ENCODE assay signal across 28 mouse cellular contexts in genomic region chr7:70408814-70409213, GRCm38 (mm10). TPM values are rescaled to one million over a fixed set of nuclear protein-coding genes. Genes with fewer than 3 reads are reported as not detected.
DNase-seq lines count a peak whose midpoint lies in the region; ATAC-seq and TF ChIP-seq lines count a peak whose summit lies in the region.
"Had no signal": no experiment of that assay in that cellular context is flagged by ENCODE, and none has a peak within 500 bp of the region (broad histone marks: within the 10 kb centered on the region; RNA-seq: fewer than 3 reads in every experiment).

No protein-coding gene starts in this region.

- no peak for ATAC-seq in liver, embryonic 11.5 days (replicated peaks; ENCODE audit: low FRiP score)
- no peak for ATAC-seq in liver, embryonic 12.5 days
- ATAC-seq: activated CD4-positive, CD25-positive, alpha-beta regulatory T cell, adult 4 months; forebrain, embryonic 14.5 days; forebrain, embryonic 16.5 days; Patski had no signal

- no peaks in the 10 kb centered on the region for H3K79me2 ChIP-seq in myocyte (ENCODE audit: control insufficient read depth, insufficient read depth)

- no peak overlapping the region for H3ac ChIP-seq in myocyte (ENCODE audit: control insufficient read depth, insufficient read length)

- H3K4me3 ChIP-seq in heart, embryonic 10.5 days, result no peak overlapping the region
- H3K4me3 ChIP-seq in liver, embryonic 11.5 days (ENCODE audit: low read depth, low read length), result no peak overlapping the region
- no peak overlapping the region for H3K4me3 ChIP-seq in liver, embryonic 12.5 days
- no peak overlapping the region for H3K4me3 ChIP-seq in myocyte
- H3K4me3 ChIP-seq: embryonic facial prominence, embryonic 13.5 days; embryonic facial prominence, embryonic 15.5 days; erythroblast, embryonic 14.5 days; forebrain, embryonic 10.5 days; forebrain, embryonic 12.5 days had no signal

- WGBS in heart, embryonic 10.5 days, result 57% methylated on average over 3 of the region's 3 CpGs
- WGBS in liver, embryonic 11.5 days, result 60% methylated on average over 3 of the region's 3 CpGs
- 46% methylated on average over 3 of the region's 3 CpGs for WGBS in liver, embryonic 12.5 days (ENCODE audit: insufficient replicate concordance)

- no peak overlapping the region for H3K4me2 ChIP-seq in liver, embryonic 11.5 days
- H3K4me2 ChIP-seq in liver, embryonic 12.5 days, result no peak overlapping the region
- no peak overlapping the region for H3K4me2 ChIP-seq in myocyte (ENCODE audit: low read depth)
- H3K4me2 ChIP-seq: embryonic facial prominence, embryonic 13.5 days; embryonic facial prominence, embryonic 15.5 days; forebrain, embryonic 12.5 days had no signal

- no peaks in the 10 kb centered on the region for H3K9me3 ChIP-seq in heart, embryonic 10.5 days
- H3K9me3 ChIP-seq in liver, embryonic 11.5 days (ENCODE audit: control insufficient read depth, low read length), result no peaks in the 10 kb centered on the region
- no peaks in the 10 kb centered on the region for H3K9me3 ChIP-seq in liver, embryonic 12.5 days (replicated peaks)
- H3K9me3 ChIP-seq: embryonic facial prominence, embryonic 13.5 days; embryonic facial prominence, embryonic 15.5 days; forebrain, embryonic 10.5 days; forebrain, embryonic 12.5 days had no signal

- peaks cover 22% of the 10 kb centered on the region for H3K4me1 ChIP-seq in heart, embryonic 10.5 days
- no peaks in the 10 kb centered on the region for H3K4me1 ChIP-seq in liver, embryonic 11.5 days (replicated peaks; ENCODE audit: control insufficient read depth, insufficient read depth, low read length)
- no peaks in the 10 kb centered on the region for H3K4me1 ChIP-seq in liver, embryonic 12.5 days
- H3K4me1 ChIP-seq: embryonic facial prominence, embryonic 13.5 days; embryonic facial prominence, embryonic 15.5 days; forebrain, embryonic 10.5 days; forebrain, embryonic 12.5 days had no signal

- no peak for TF ChIP-seq POLR2A in myocyte (IDR thresholded peaks at IDR 0.05; ENCODE audit: insufficient read length, low read depth)

- no peak overlapping the region for H3K9ac ChIP-seq in liver, embryonic 11.5 days (ENCODE audit: low read depth, low read length)
- no peak overlapping the region for H3K9ac ChIP-seq in liver, embryonic 12.5 days
- H3K9ac ChIP-seq: embryonic facial prominence, embryonic 13.5 days; embryonic facial prominence, embryonic 15.5 days; forebrain, embryonic 12.5 days had no signal

- H3K27me3 ChIP-seq in heart, embryonic 10.5 days (ENCODE audit: insufficient read depth, poor library complexity, severe bottlenecking), result peaks cover 6% of the 10 kb centered on the region; the same call in 1 of the 2 replicates
- H3K27me3 ChIP-seq in liver, embryonic 11.5 days (replicated peaks; ENCODE audit: control insufficient read depth, insufficient read depth, low read length), result no peaks in the 10 kb centered on the region
- H3K27me3 ChIP-seq in liver, embryonic 12.5 days (replicated peaks), result no peaks in the 10 kb centered on the region
- H3K27me3 ChIP-seq in myocyte (ENCODE audit: control insufficient read depth, insufficient read depth, insufficient read length), result no peaks in the 10 kb centered on the region
- H3K27me3 ChIP-seq: forebrain, embryonic 12.5 days; Patski had no signal

- no peak overlapping the region for H3K27ac ChIP-seq in heart, embryonic 10.5 days
- no peak overlapping the region for H3K27ac ChIP-seq in liver, embryonic 11.5 days (ENCODE audit: low read depth, low read length)
- H3K27ac ChIP-seq in liver, embryonic 12.5 days, result no peak overlapping the region
- H3K27ac ChIP-seq: embryonic facial prominence, embryonic 13.5 days; embryonic facial prominence, embryonic 15.5 days; forebrain, embryonic 10.5 days; forebrain, embryonic 12.5 days had no signal

- H3K36me3 ChIP-seq in heart, embryonic 10.5 days, result no peaks in the 10 kb centered on the region
- peaks cover 2% of the 10 kb centered on the region; the same call in 1 of the 2 replicates for H3K36me3 ChIP-seq in liver, embryonic 11.5 days (ENCODE audit: control insufficient read depth, insufficient read depth, low read length)
- 0 out of 2 replicates have a peak, but pooled peaks cover 8% of the 10 kb centered on the region for H3K36me3 ChIP-seq in liver, embryonic 12.5 days
- H3K36me3 ChIP-seq in myocyte (ENCODE audit: control insufficient read depth, insufficient read depth), result no peaks in the 10 kb centered on the region
- H3K36me3 ChIP-seq: embryonic facial prominence, embryonic 13.5 days; embryonic facial prominence, embryonic 15.5 days; G1E had no signal

- DNase-seq in heart, adult 11 months, result peak; percentile 85
- no peak for DNase-seq in heart, embryonic 10.5 days (ENCODE audit: low spot score)
- peak; percentile 14 for DNase-seq in liver, embryonic 11.5 days (ENCODE audit: low spot score)
- peak; percentile 54 for DNase-seq in R1 (ENCODE audit: low read depth, low spot score)
- no peak for DNase-seq in adrenal gland, postnatal 25 days
- DNase-seq in spleen, postnatal 4 days (ENCODE audit: low spot score in 2 of 2), result no peak
- DNase-seq: adrenal gland, postnatal 10 days; adrenal gland, postnatal 36 days; cerebellum, adult 11 months; cerebellum, adult 18-20 months; cerebellum, adult 8-10 months; cerebellum, adult 9-11 months; cerebellum, postnatal 14 days; cerebellum, postnatal 36 days; embryo, embryonic 11 days had no signal

TF ChIP-seq in myocyte, 11 proteins besides CTCF, POLR2A, EP300 and RAD21:
- no peak for TF ChIP-seq E2F4 (IDR thresholded peaks at IDR 0.05; ENCODE audit: insufficient read depth)
- TF ChIP-seq MYOD1 (IDR thresholded peaks at IDR 0.05; ENCODE audit: control insufficient read depth in 1 of 3, insufficient read length in 2 of 3, low read depth in 2 of 3), result peak in 2 of 3 experiments; percentile 63 to 76
- no peak for TF ChIP-seq POLR2AphosphoS2 (IDR thresholded peaks at IDR 0.05; ENCODE audit: insufficient read length, low read depth)
- no peak for TF ChIP-seq REST (IDR thresholded peaks at IDR 0.05; ENCODE audit: insufficient read depth, insufficient read length)
- TF ChIP-seq MAX (IDR thresholded peaks at IDR 0.05; ENCODE audit: low read depth), result no peak
- no peak for TF ChIP-seq CEBPB (IDR thresholded peaks at IDR 0.05; ENCODE audit: insufficient read depth, poor library complexity, severe bottlenecking)
- no peak for TF ChIP-seq SRF (IDR thresholded peaks at IDR 0.05; ENCODE audit: control insufficient read depth, insufficient read length, low read depth)
- peak; percentile 87 for TF ChIP-seq TCF12 (IDR thresholded peaks at IDR 0.05; ENCODE audit: insufficient read depth, poor library complexity, severe bottlenecking)
- TF ChIP-seq TCF3 (IDR thresholded peaks at IDR 0.05; ENCODE audit: insufficient read length, low read depth), result no peak
- peak in 2 of 3 experiments; percentile 27 to 43 for TF ChIP-seq MYOG (IDR thresholded peaks at IDR 0.05; ENCODE audit: control insufficient read depth in 1 of 3, insufficient read depth in 1 of 3, insufficient read length in 2 of 3, low read depth in 2 of 3)
- no peak for TF ChIP-seq USF1 (IDR thresholded peaks at IDR 0.05; ENCODE audit: low read depth)

RNA-seq across cellular contexts. Expression of gene Nr2f2, which starts 42.3 kb away (rescaled TPM):
- 16.2 and 48.0 TPM in 2 replicates for polyA plus RNA-seq in heart, embryonic 10.5 days (2016; fragmentation: Nextera tagmentation; extraction: Ambion mirVana)
- 49.6 and 49.7 TPM in 2 replicates for polyA plus RNA-seq in liver, embryonic 11.5 days (2014; fragmentation: Nextera tagmentation; extraction: Ambion mirVana)
- 23.3 and 26.8 TPM in 2 replicates for polyA plus RNA-seq in liver, embryonic 12.5 days (2016; fragmentation: Nextera tagmentation; extraction: Ambion mirVana)
- 7.0 TPM for polyA plus RNA-seq in myocyte (2012; fragmentation: generic; extraction: Trizol)
- 101 and 117 TPM in 2 replicates for total RNA-seq in adrenal gland, postnatal 25 days (2021)
- total RNA-seq: common myeloid progenitor, adult 5-6 weeks had no signal
- polyA plus RNA-seq: activated CD4-positive, CD25-positive, alpha-beta regulatory T cell, adult 4 months; erythroblast, embryonic 14.5 days; G1E had no signal

Comparison
In these comparisons a context has a peak if more than half of its experiments do, and no peak if none do; other contexts are left out.
1. DNase-seq: peak in heart, adult 11 months (single experiment), liver, embryonic 11.5 days (single experiment) and R1 (single experiment); none in heart, embryonic 10.5 days (single experiment), adrenal gland, postnatal 25 days (single experiment) and spleen, postnatal 4 days (0 of 2).